Mouse (Mus musculus): ENCODE measurements at regions not wholly inside any gene's neighbourhood (a gene's known extent, or its start where the extent isn't known, plus 50 kb on each side); places are given as distances from the start of the nearest gene placed in this dataset.

GRCm38 (mm10) chr15:67388514-67388913 lies 887.8 kb upstream of the Lrrc6 start:
- DNase-seq (ENCODE audit: low spot score), result no peak

- DNase-seq (ENCODE audit: low spot score), result no peak
These were observed 886.2 kb upstream of the Lrrc6 start for GRCm38 (mm10) chr15:67386896-67387295.

GRCm38 (mm10) chr15:67373599-67373998 lies 872.9 kb upstream of the Lrrc6 start:
- DNase-seq (ENCODE audit: low spot score), result no peak

- no peak for DNase-seq (ENCODE audit: low spot score)
These were observed 872.3 kb upstream of the Lrrc6 start for GRCm38 (mm10) chr15:67373030-67373429.

GRCm38 (mm10) chr15:67364099-67364756 lies 863.5 kb upstream of the Lrrc6 start:
- no peak for DNase-seq (ENCODE audit: low spot score)

GRCm38 (mm10) chr15:67361012-67361571 lies 860.4 kb upstream of the Lrrc6 start:
- DNase-seq (ENCODE audit: low spot score), result no peak

GRCm38 (mm10) chr15:67357867-67358266 lies 857.2 kb upstream of the Lrrc6 start:
- DNase-seq (ENCODE audit: low spot score), result no peak

GRCm38 (mm10) chr15:67355334-67355733 lies 854.6 kb upstream of the Lrrc6 start:
- DNase-seq (ENCODE audit: low spot score), result no peak

GRCm38 (mm10) chr15:67354598-67355159 lies 854.0 kb upstream of the Lrrc6 start:
- DNase-seq (ENCODE audit: low spot score), result no peak

- no peak for DNase-seq (ENCODE audit: low spot score)
These were observed 848.8 kb upstream of the Lrrc6 start for GRCm38 (mm10) chr15:67349501-67349900.

GRCm38 (mm10) chr15:67345179-67346148 lies 844.8 kb upstream of the Lrrc6 start:
- DNase-seq (ENCODE audit: low spot score), result no peak

GRCm38 (mm10) chr15:67342050-67342449 lies 841.3 kb upstream of the Lrrc6 start:
- DNase-seq (ENCODE audit: low spot score), result no peak

GRCm38 (mm10) chr15:67337040-67337395 lies 836.3 kb upstream of the Lrrc6 start:
- DNase-seq (ENCODE audit: low spot score), result no peak

- DNase-seq (ENCODE audit: low spot score), result no peak
These were observed 835.8 kb upstream of the Lrrc6 start for GRCm38 (mm10) chr15:67336294-67337039.

GRCm38 (mm10) chr15:67332521-67332920 lies 831.8 kb upstream of the Lrrc6 start:
- DNase-seq (ENCODE audit: low spot score), result no peak

- no peak for DNase-seq (ENCODE audit: low spot score)
These were observed 819.6 kb upstream of the Lrrc6 start for GRCm38 (mm10) chr15:67320292-67320691.

GRCm38 (mm10) chr15:67315202-67315601 lies 814.5 kb upstream of the Lrrc6 start:
- DNase-seq (ENCODE audit: low spot score), result no peak

- no peak for DNase-seq (ENCODE audit: low spot score)
These were observed 812.9 kb upstream of the Lrrc6 start for GRCm38 (mm10) chr15:67313648-67314047.

GRCm38 (mm10) chr15:67305681-67306080 lies 805.0 kb upstream of the Lrrc6 start:
- no peak for DNase-seq (ENCODE audit: low spot score)

- no peak for DNase-seq (ENCODE audit: low spot score)
These were observed 803.1 kb upstream of the Lrrc6 start for GRCm38 (mm10) chr15:67303804-67304203.

- no peak for DNase-seq (ENCODE audit: low spot score)
These were observed 801.2 kb upstream of the Lrrc6 start for GRCm38 (mm10) chr15:67301871-67302363.

- no peak for DNase-seq (ENCODE audit: low spot score)
These were observed 800.3 kb upstream of the Lrrc6 start for GRCm38 (mm10) chr15:67301024-67301423.
